Mouse (Mus musculus) MN1 (cell line): ENCODE measurements around the gene Gja1.
A peak's percentile ranks its signal among the peaks of the same experiment; 100 is the strongest.
"Not testable (repeated sequence)": the region's sequence is repeated elsewhere in the genome, so short reads cannot be mapped to it uniquely, and the experiment has no call there.

ENCODE experiments used
- DNase-seq: peaks from one replicate; pipeline ENCODE4 v3.0.0-alpha.2; 2016; ENCODE audit warnings: low spot score

Gene Gja1

DNA sequence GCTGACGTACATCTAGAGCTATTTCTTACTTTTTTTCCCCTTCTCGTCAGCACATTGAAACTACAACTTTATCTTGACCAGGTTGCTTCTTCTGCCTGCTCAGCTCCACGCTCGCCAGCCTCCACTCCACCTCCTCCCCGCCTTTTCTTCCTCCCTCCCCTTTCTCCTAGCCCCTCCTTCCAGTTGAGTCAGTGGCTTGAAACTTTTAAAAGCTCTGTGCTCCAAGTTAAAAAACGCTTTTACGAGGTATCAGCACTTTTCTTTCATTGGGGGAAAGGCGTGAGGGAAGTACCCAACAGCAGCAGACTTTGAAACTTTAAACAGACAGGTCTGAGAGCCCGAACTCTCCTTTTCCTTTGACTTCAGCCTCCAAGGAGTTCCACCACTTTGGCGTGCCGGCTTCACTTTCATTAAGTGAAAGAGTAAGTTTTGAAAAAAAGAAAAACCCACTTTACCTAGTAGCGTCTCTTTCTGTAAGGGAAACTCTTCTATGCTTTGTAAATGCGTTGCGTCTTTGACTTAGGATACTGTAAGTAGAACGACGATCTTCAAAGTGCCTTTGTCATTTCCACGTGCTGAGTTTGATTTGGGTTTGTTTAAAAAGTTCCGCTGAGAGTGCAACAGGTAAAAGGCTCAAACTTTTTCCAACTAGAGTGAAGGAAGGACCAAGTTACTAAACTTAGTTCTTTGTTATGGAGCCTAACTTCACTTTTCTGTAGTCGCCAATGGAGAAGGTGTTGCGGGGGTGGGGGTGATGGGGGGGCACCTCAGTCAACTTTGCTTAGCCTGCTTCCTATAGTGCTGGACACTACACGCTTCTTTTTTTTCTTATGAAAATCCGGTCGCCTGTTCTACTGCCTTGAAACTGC is at the start of gene Gja1:
Gja1 (plus strand) TSS at position 234 of the 869 bp plus-strand sequence.
- DNase-seq, result no peak

DNA sequence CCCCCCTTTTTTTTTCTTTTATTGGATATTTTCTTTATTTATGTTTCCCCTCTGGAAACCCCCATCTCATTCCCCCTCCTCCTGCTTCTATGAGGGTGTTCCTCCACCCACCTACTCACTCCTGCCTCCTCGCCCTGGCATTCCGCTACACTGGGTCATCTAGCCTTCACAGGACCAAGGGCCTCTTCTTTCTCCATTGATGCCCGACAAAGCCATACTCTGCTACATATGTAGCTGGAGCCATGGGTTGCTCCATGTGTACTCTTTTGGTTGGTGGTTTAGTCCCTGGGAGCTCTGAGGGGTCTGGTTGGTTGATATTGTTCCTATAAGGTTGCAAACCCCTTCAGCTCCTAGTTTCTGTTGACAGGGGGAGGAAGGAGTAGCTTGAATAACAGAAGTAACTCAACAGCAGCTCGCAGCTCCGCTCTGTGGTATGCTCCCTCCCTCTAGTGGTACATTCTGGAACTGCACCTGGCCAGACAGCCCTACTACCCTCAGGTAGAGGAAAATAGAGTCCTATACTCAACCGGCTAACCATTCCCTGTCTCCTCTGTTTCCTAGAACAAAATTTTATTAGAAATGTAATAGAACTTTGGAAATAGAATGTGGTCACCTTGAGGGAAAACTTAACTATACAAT is 38.2 kb upstream of the Gja1 start:
- DNase-seq, result peak; percentile 65

DNA sequence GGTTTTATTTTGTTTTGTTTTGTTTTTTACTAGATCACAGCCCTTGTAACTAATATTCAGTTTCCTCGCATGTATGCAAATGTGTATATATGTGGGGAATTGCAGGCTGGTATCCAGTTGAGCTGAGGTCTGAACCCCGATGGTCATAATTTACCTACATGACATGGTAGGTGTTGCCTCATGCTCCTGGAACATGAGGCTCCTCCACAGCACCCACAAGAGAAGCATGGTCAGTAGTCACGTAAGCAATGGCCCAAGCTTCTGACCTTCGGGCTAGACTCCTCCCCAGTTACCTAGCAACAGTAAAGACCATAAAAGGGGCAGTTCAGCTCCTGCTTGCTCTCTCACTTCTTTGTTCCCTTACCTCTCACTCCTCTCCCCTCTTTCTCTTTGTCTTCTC is 16.7 kb upstream of the Gja1 start:
- DNase-seq, result no peak

DNA sequence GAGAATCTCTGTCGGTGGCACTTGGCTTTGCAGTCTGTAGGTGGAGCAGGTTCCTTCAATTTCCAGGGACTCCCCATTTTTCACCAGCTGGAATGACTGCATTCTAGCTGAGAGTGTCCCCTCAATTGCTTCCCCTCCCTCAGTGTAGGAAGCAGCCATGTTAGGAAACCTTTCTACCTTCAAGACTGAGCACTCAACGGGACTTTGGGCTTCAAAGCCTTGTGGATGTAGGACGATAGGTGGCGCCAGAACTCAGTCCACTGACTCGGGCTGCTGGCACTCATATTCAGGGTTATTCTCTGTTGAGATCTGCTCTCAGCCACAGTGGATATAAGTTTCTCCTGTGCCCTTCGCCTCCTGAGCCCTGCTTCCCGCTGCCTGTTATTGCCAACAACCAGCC is 8.1 kb upstream of the Gja1 start:
- DNase-seq, result peak; percentile 30

DNA sequence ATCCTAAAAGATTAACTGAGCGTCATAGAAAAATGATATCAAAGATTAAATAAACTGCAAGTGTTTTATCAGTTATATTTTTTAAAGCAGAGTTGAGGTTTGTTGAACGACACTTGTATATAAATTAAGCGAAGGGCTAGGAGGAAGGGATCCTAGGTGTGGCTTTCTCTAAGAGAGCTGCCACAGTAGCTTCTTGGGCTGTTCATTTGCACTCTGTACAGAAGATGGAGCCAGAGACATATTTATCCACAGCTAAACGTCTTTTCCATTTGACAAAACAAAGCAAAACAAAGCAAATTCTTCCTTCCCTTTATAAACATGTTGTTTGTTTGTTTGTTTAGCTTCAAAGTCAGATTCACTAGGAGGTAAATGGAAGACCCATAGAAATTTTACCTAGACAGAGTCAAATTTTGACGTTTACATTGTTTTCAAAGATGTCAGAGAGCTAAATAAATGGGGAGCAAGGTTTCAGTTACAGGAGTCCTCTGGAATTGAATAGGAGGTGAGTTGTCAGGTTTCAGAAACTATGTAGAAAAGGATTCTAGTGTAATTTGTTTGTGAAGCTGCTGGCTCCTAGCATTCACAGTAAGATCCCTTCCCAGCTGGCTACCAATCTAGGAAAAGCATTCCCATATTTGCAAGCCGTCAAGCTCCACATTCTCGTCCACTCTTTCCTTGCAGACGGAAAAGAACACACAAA is 4.0 kb upstream of the Gja1 start:
- no peak for DNase-seq

DNA sequence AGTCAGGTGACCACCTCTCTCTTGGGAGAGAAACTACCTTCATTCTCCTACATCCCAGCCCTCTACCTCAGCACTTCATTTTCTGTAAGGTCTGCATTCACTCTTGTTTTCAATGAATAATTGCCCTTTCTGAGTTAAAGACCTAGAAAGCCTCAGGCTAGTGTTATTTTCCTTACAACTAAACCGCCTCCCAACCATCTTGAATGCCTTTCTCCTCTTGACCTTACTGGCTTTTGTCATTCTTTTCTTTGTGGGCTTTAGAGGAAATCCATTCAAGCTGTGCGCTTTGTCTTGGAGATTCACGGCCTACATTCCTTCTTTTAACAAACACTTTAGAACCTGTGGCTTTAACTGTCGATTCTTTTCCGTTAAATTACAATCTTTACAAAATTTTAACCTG is 3.0 kb upstream of the Gja1 start:
- DNase-seq, result no peak

DNA sequence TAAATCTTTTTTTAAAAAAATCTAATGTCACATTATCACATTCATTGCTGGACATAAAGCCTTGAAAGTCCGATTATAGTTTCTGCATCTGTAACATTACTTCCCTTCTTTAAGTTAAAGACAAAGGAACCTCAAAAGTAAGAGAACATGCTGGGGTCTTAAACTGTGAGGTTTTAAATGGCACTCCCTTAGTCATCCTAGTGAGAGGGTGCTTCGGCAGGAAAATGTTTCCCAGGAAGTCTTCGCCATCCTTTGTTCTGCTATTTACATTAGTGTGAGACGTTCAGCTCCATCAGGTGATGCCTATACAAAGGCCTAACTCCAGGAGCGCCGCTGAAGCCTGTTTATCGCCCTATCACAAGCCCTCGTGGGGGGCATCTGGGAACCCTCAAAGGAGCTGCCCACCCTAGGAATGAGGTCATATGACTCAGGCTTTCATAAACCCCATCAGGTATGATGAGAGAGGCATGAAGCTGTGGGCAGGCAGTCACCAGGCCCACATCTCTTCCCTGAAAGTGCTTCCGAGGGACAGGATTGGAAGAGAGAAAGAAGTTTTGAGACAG is 1.1 kb upstream of the Gja1 start:
- no peak for DNase-seq

DNA sequence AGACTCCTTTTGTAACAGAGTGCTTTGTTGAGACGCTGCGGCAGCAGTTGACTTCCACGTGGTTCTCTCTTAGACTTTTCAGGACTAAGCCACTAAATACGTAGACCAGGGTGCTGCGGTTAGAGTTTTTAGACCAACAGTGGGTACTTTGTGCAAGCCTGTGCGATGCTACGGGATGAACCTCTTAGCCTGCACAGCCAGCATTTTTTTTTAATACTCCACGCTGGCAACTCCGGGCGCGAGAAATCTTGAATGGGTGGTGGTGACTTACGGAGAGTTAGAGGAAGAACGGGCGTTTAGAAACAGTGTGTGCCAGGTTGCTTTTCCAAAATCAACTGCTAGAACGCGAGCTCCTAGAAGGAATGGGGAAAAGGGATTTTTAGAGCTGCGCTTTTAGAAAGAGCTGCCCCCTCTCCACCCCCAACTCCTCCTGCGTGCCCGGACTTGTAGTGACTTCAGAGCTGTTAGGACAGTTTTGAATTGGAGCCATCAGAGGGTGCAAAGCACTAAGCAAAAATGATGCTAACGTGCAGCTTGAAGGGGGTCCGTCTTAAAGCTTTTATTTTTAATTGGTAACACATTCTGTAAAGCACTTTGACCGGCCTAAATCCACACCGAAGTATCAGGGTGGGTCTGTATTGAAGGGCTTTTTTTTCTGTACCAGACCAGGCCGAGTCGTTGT is 977 bp downstream of the Gja1 start:
- no peak for DNase-seq

DNA sequence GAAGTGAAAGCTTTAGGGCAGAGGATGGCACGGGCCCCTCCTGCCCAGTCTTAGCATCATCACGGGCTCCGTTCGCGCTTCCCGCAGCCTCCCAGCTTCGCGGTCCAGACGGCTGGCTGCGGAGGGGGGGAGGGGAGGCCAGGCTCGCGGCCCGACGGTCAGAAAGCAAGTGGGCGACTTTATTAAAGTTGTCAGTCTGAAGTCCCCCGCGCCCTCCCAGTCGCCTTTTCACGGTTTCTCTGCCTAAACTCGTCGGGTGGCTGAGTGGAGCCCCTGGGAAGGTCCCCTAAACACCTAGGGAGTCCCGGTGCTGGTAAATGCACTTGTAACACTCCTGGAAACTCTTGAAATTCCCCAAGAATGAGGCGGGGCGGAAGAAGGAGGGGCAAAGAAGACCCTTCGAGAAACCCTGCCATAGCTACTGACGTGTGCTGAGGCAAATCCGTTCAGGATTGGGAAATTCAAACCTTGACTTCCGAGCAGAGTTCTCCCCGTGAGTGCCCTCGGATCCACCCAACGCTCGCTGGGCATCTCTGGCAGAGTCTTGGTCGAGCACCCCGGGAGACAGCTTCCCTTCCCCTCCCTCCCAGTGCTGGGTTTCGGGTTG is 1.6 kb downstream of the Gja1 start:
- no peak for DNase-seq

DNA sequence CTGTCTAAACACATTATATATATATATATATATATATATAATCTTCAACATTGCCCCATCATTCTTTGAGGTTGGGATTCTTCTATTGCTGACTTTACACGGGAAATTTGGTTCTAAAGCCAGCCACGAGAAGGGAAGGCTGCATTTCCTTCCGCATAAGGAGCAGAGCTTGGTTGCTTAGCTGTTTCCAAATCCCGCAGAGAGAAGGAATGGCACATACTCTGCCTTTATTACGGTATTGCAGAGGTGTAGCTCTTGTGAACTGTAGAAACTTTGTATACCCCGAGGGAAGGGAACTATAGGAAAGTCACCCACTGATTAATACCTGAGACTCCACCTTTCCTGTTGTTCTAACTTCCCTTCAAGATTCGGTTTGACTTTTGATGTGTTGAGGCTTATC is 2.6 kb downstream of the Gja1 start:
- no peak for DNase-seq

DNA sequence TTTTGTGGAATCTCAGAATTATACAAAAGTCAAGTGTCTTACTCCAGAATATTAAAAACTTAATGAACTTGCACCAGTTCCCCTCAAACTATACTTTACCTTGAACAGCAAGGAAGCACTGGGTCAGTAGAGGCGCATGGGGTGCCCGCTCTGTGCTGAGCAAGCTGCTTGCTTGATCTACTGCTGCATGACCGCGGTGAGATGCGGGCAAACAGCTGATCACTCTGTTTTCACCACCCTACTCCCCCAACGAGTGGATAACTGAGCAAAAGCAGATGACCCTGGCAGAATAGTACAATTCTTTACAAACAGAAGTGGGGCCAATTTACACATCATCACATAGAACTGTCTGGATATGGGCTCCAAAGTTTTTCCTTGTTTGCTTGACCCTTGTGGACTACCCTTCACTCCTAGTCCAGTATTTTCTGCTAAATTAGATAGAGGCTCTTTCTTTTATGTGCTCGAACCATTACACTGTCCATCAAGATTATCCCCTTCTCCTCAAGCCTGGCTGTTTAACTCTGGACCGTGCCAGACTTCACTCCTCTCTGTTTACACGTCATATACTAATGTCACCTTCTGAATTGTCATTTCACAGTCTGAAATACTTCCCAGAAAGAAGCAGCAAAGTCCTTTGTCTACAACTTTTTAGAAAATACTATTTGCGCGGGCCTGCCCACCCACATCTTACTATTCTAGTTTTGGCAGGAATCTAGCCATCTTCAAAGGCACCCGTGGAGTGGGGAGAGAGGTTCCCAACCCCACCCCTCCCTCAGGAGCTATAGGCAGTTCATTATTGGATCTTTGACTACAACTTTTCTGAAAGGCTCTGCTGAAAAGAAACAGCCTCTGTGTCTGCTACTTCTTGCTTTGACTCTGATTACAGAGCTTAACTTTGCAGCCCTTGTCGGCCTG is 8.3 kb downstream of the Gja1 start:
- DNase-seq, result no peak

DNA sequence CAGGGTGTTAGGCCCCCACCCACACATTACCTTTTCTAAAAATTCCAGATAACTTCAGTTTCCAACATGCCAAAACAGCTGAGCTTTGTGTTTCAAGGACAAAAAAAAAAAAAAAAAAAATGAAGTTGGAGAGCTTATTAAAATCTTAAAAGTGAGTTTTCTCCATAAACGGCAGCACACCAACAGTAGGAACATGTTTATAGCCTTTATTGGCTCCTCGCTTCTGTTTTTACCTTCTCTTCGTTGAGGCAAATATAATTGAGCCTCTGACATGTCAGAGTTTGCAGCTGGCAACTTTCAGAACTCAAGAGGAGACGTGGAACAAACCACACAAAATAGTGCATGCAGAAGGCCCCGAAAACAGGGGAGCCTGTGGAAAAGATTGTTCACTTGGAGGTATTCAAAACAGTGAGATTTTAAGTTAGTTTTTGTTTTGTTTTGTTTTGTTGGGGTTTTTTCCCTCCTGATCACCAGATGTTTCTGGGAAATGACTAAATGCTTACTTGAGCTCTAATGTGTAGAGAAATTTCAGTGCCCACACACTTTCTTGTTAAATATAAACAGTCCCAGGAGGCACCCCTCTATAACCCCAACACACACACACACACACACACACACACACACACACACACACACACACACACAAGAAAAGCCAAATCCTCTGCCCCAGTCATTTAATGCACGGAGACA is 16.1 kb downstream of the Gja1 start:
- no peak for DNase-seq

DNA sequence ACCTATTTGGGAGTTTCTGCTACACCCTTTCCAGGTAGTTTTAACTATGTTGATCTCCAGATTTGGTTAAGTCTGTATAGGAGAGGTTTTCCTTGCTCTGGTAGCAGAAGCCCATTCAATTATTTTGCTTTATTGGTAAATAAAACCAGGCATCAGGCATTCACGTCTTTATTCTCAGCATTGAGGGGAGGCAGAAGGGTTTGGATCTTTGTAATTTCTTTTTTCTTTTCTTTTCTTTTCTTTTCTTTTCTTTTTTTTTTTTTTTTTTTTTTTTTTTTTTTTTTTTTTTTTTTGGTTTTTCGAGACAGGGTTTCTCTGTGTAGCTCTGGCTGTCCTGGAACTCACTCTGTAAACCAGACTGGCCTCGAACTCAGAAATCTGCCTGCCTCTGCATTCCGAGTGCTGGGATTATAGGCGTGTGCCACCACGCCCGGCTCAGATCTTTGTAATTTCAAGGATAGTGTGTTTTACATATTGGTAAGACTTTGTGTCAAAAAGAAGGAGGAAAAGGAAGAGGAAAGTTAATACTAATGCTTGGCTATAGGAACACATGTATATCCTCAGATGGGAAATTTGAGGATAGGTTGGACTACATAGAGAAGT is 16.8 kb downstream of the Gja1 start:
- DNase-seq, result not testable (repeated sequence)

DNA sequence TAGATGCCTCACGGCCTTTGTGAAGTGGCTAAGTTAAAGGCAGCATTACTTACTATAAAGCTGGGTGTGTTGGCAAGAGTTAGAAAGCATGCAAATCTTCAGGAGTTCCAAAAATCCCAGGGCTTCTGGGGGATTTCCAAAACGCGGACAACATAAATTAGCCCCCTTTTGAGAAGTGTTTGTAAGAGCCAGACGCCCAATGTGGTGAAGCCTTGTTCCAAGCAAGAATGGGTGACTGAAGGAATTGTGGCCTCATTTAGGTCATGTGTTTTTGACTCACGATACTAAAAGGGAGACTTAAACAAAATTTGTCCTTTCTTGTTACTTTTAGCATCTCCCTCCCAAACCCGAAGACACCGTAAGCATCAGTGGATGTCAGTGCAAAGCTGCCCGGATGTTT is 20.7 kb downstream of the Gja1 start:
- DNase-seq, result no peak

DNA sequence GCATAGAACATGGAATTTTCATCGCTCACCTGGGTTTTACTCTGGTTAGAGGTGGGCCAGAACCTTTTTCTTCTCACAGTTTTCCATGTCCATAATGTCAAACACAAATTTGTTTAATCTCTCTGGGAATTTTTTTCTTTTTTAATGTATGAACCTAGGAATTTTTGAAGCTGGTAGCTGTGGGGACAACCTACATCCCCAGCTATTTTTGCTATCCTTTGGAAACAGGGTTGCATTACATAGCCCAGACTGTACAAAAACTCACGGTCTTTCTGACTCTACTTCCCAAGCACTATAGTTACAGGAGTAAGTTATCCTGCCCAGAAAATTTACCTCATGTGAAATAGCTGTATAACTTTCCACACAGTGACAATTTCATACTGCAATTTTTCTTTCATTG is 21.2 kb downstream of the Gja1 start:
- DNase-seq, result no peak

DNA sequence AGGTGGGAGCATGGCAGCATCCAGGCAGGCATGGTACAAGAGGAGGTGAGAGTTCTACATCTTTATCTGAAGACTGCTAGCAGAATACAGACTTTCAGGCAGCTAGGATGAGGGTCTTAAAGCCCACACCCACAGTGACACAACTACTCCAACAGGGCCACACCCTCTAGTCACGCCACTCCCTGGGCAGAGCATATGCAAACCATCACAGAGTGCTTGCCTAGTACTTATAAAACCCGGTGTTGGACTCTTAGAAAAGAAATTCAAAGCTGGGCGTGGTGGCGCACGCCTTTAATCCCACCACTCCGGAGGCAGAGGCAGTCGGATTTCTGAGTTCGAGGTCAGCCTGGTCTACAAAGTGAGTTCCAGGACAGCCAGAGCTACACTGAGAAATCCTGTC is 24.3 kb downstream of the Gja1 start:
- DNase-seq, result not testable (repeated sequence)

DNA sequence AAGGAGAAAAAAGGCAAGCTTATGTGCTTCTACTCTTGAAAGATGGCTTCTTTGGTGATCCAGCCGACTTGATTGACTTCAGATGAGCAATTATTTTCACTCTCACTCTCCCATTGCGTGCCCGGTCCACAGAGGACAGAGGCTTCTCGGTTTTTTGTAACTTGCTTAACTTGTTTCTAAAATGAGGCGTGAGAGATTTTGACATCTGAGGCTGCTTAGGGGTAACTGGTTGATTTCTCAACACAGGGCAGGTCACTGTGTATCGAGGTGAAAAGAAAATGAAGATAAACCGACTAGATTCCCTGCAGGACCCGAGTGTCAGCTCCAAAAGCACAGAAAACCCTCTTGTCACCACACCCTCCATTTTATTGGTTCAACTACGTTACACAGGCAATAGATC is 28.8 kb downstream of the Gja1 start:
- no peak for DNase-seq

DNA sequence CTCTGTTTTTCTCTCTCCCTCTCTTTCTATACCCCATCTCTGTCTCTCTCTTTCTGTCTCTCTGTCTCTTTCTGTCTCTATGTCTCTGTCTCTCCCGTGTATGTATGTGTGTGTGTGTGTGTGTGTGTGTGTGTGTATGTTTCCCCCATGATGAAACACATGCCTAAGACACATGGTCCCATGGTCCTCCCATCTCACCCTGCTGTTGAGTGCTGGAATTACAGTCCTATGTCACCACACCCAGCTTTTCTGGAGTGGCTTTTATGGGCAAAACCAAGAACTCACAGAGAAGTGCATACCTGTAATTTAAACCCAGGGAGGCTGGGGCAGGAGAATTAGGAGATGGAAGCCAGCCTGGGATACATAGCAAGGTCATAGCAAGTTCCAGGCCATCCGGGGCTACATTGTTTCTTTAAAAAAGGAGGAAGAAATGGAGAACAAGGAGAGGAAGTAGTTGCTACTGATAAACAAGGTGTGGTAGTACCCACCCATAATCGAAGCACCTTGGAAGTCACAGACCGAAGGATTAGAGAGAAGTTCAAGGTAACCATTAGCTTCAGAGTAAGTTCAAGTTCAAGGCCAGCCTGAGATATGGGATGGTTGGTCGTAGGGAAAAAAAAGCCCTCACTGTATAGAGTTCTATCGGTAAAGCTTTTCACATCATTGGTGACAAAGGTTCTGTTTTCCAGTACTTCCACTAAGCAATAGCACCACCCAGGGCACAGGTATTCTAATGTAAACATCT is 29.4 kb downstream of the Gja1 start:
- no peak for DNase-seq
